In the genomic region with DNA sequence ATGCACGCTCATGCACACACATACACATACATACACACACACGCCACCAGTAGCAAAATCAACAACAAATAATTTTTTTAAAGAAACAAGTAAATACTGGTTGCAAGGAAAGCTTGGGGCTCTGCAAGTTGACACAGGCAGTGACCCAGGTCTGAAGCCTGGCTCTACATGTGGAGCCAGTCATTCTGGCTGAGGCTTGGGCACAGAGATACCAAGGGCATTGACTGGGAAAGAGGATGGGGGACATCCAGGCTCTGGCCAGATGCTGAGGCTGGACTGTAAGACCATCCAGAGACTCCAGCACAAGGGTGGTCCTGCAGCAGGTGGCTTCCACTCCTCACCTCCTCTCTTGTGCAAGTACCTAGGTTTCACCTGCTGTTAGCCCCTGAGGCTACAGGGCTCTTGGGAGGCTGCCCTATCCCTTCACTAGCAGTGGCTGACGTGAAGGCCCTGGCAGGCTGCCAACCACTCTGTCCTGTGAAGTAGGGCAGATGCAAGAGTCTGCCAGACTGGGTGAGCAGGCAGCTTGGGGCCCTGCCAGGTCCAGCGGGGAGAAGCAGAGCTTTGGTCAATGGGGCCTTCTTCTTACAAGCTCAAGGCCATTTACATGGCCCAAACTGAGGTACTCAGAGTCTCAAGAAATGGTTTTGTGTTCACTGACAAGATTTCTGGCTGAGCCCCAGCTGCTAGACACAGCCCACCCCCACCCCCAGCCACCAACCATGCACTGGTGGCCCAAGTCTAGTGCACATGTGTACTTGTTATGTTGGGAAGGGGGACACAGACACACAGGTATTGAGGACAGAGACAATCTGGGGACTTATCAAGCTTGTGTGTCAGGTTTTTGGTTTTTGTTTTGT, we compare ENCODE assay signal across 8 mouse cellular contexts. TPM values are rescaled to one million over a fixed set of nuclear protein-coding genes. Genes with fewer than 3 reads are reported as not detected.
DNase-seq lines count a peak whose midpoint lies in the region; ATAC-seq and TF ChIP-seq lines count a peak whose summit lies in the region.

No protein-coding gene starts in this region.

- no peak overlapping the region for H3K4me2 ChIP-seq in forebrain, postnatal 0 days (ENCODE audit: low read depth)

- H3K9me3 ChIP-seq in forebrain, postnatal 0 days (ENCODE audit: low read length), result no peaks in the 10 kb centered on the region

- ATAC-seq in forebrain, postnatal 0 days, result peak; percentile 84

- no peak for TF ChIP-seq CTCF in forebrain, postnatal 0 days (IDR thresholded peaks at IDR 0.05; ENCODE audit: low read depth)
- no peak for TF ChIP-seq CTCF in lung, adult 2 months (IDR thresholded peaks at IDR 0.05; ENCODE audit: insufficient read depth, low read length)

- peaks cover 7% of the 10 kb centered on the region for H3K4me1 ChIP-seq in forebrain, postnatal 0 days (ENCODE audit: insufficient read depth)
- no peaks in the 10 kb centered on the region; the same call in 1 of the 2 replicates for H3K4me1 ChIP-seq in lung, adult 2 months (ENCODE audit: control insufficient read depth, insufficient read depth, low read length)

- H3K36me3 ChIP-seq in forebrain, postnatal 0 days (ENCODE audit: insufficient read depth), result peaks cover 4% of the 10 kb centered on the region; the same call in 1 of the 2 replicates

- peak overlapping the region; percentile 76 for H3K27ac ChIP-seq in forebrain, postnatal 0 days (ENCODE audit: low read depth, low read length)

- WGBS in forebrain, postnatal 0 days, result 49% methylated on average over 4 of the region's 4 CpGs
- 56% methylated on average over 4 of the region's 4 CpGs for WGBS in lung, adult 2 months

- H3K9ac ChIP-seq in forebrain, postnatal 0 days, result no peak overlapping the region

- DNase-seq in A20 (ENCODE audit: low read depth, low spot score), result peak; percentile 35
- DNase-seq in brain, embryonic 18.5 days (ENCODE audit: low read depth, low spot score), result peak; percentile 71
- DNase-seq in forebrain, postnatal 0 days, result peak; percentile 86
- peak; percentile 95 to 96 for DNase-seq in heart, postnatal 10 days
- DNase-seq in layer of hippocampus, adult 18-20 months (ENCODE audit: low spot score in 2 of 2), result peak; percentile 78 to 82
- peak; percentile 77 for DNase-seq in lung, adult 2 months
- DNase-seq in retina, postnatal 7 days (ENCODE audit: low read depth, low spot score), result peak; percentile 70
- peak; percentile 85 to 93 for DNase-seq in urinary bladder, postnatal 4 days (ENCODE audit: low spot score in 2 of 2)

- intact Hi-C loops in heart, postnatal 10 days (cut with DNase I), result no loop called here

- no peak overlapping the region for H3K4me3 ChIP-seq in forebrain, postnatal 0 days (ENCODE audit: low read depth, low read length)
- H3K4me3 ChIP-seq in lung, adult 2 months (replicated peaks; ENCODE audit: extremely low read depth, low read depth, low read length), result no peak overlapping the region

- H3K27me3 ChIP-seq in forebrain, postnatal 0 days (ENCODE audit: insufficient read depth, low read length), result no peaks in the 10 kb centered on the region

- no peak for TF ChIP-seq POLR2A in lung, adult 2 months (IDR thresholded peaks at IDR 0.05; ENCODE audit: borderline replicate concordance, extremely low read depth, low read depth, low read length)

RNA-seq across cellular contexts. Expression of a gene that starts 46.9 kb away (rescaled TPM):
- not detected in 2 replicates for total RNA-seq in forebrain, postnatal 0 days (2014; rRNA removed)
- not detected in 2 replicates for polyA plus RNA-seq in forebrain, postnatal 0 days (2015; fragmentation: Nextera tagmentation; extraction: Ambion mirVana)
- total RNA-seq in heart, postnatal 10 days (2021), result not detected
- total RNA-seq in layer of hippocampus, adult 18-20 months (2021), result not detected
- not detected in 2 replicates for polyA plus RNA-seq in lung, adult 2 months (2012; rRNA removed)

RNA-seq across cellular contexts. Expression of a gene that starts 56.4 kb away (rescaled TPM):
- not detected in 2 replicates for total RNA-seq in forebrain, postnatal 0 days (2014; rRNA removed)
- polyA plus RNA-seq in forebrain, postnatal 0 days (2015; fragmentation: Nextera tagmentation; extraction: Ambion mirVana), result not detected in 2 replicates
- not detected for total RNA-seq in heart, postnatal 10 days (2021)
- total RNA-seq in layer of hippocampus, adult 18-20 months (2021), result not detected
- polyA plus RNA-seq in lung, adult 2 months (2012; rRNA removed), result not detected in 2 replicates

Comparison
In these comparisons a context has a peak if more than half of its experiments do, and no peak if none do; other contexts are left out.
1. DNase-seq: peak in every context shown above with its lines; median percentile 96 in heart, postnatal 10 days; 89 in urinary bladder, postnatal 4 days; 86 in forebrain, postnatal 0 days; 80 in layer of hippocampus, adult 18-20 months; 77 in lung, adult 2 months; 71 in brain, embryonic 18.5 days; 70 in retina, postnatal 7 days; 35 in A20.